Mouse (Mus musculus): Measurements from ENCODE around the gene Odf3b. TPM values are rescaled to one million over a fixed set of nuclear protein-coding genes. Genes with fewer than 3 reads are reported as not detected.

The Odf3b gene
- total RNA-seq (2012; rRNA removed) (not detected in 2 replicates), total RNA-seq (2014; rRNA removed) (not detected in 2 replicates), polyA plus RNA-seq (2012; ENCODE audit: insufficient read length, low read depth) (not detected in 2 replicates)

GRCm38 (mm10) chr15:89378831-89379401, at the start of gene Odf3b:
Gene Odf3b (minus strand): TSS chr15:89379282.
- DNase-seq (ENCODE audit: extremely low read depth) = no peak
- H3K4me3 ChIP-seq (replicated peaks in 1 of 3; ENCODE audit: low read depth in 2 of 3, low read length in 2 of 3, poor library complexity in 1 of 3) = no peak within 1 kb of the TSS

DNA sequence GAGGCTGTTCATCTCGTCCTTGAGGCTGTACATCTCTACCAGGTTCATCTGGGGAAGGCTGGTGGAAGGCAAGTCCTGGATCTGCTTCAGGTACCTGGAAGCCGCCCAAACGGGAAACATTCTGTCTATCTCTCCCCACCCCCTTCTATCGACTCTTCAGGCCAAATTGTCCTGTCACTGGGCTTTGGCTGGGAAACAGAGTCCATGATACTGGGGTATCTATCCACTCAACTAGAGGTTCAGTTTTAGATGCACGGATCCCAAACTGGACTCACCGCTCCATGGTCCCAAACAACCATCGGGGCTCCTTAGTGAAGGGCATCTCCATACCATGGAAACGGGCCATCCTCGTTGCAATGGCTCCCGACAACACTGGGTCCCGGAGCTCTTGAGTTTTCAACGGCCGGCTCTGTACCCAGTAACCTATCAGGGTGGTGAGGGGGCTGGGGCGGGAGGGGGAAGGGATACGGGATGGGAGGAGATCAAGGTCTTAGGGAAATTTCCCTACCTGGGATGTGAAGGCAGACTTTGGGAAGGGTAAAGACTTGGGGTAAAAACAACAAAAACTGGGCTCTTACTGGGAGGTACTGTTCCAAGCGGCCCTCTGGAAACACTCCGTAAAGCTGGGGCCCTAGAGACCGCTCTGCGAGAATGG, 49.2 kb upstream of the Odf3b start:
- peaks cover 0 to 14% of the 10 kb centered on the region in 2 experiments; a peak in 2 of 4 replicates for H3K4me1 ChIP-seq (ENCODE audit: control insufficient read depth in 1 of 2, insufficient read depth in 2 of 2)
- dilution Hi-C loops (cut with MboI; ENCODE audit: extremely low pct_ligation_motif_present, extremely low pct_unique_long_range_greater_than_20kb, low sequenced_read_pairs) = no loop called here
- in situ Hi-C loops (cut with MboI; ENCODE audit: low pct_ligation_motif_present, low pct_unique_long_range_greater_than_20kb, low sequenced_read_pairs) = loop anchor here (10.0 kb wide), 1 partner anchor 353 kb away; the partner anchor contains the start of gene Trabd
- TF ChIP-seq EP300 (IDR thresholded peaks at IDR 0.05; ENCODE audit: low read length) (no peak), MAFK (IDR thresholded peaks at IDR 0.05; ENCODE audit: insufficient replicate concordance, low read length) (no peak), GABPA (IDR thresholded peaks at IDR 0.05; ENCODE audit: insufficient replicate concordance, low read depth, low read length) (no peak), ZNF384 (IDR thresholded peaks at IDR 0.05; ENCODE audit: low read depth, low read length) (no peak), JUN (IDR thresholded peaks at IDR 0.05; ENCODE audit: insufficient read depth, low read depth, low read length) (no peak), MYC (IDR thresholded peaks at IDR 0.05; ENCODE audit: low read depth, low read length) (no peak), UBTF (IDR thresholded peaks at IDR 0.05; ENCODE audit: low read depth, low read length) (no peak), CTCF (conservative IDR thresholded peaks at IDR 0.05 in 1 of 2, IDR thresholded peaks at IDR 0.05 in 1 of 2; ENCODE audit: low read depth in 2 of 2, low read length in 2 of 2) (no peak), KAT2A (IDR thresholded peaks at IDR 0.05; ENCODE audit: insufficient replicate concordance, low read length) (no peak), BHLHE40 (IDR thresholded peaks at IDR 0.05; ENCODE audit: low read depth, low read length) (no peak), POLR2A (IDR thresholded peaks at IDR 0.05; ENCODE audit: low read depth, low read length) (no peak), ZMIZ1 (IDR thresholded peaks at IDR 0.05; ENCODE audit: low read depth, low read length) (no peak)
- H3K27me3 ChIP-seq (replicated peaks) = no peaks in the 10 kb centered on the region
- peaks cover 12% of the 10 kb centered on the region for H3K79me2 ChIP-seq (replicated peaks; ENCODE audit: control insufficient read depth, extremely low read depth, insufficient read depth, poor library complexity, severe bottlenecking)
- H3K36me3 ChIP-seq (replicated peaks in 1 of 2; ENCODE audit: control insufficient read depth in 1 of 2, insufficient read depth in 1 of 2, low read length in 1 of 2) = peaks cover 24 to 49% of the 10 kb centered on the region in 2 experiments
- H3K27ac ChIP-seq (ENCODE audit: insufficient read depth, low read depth) = no peak overlapping the region
- H3K9me3 ChIP-seq (replicated peaks; ENCODE audit: low read length) = no peaks in the 10 kb centered on the region
- peak overlapping the region; percentile 79 to 90 (median 80) for H3K4me3 ChIP-seq (replicated peaks in 1 of 3; ENCODE audit: low read depth in 2 of 3, low read length in 2 of 3, poor library complexity in 1 of 3)
- H3K4me2 ChIP-seq (ENCODE audit: insufficient read depth, low read depth, poor library complexity, severe bottlenecking) = peak overlapping the region; percentile 85
- DNase-seq (ENCODE audit: extremely low read depth) = no peak
- peak overlapping the region; percentile 91; the same call in 1 of the 2 replicates for H3K9ac ChIP-seq (ENCODE audit: insufficient read depth, low read depth)

More at GRCm38 (mm10) chr15:89378831-89379401, at the start of gene Odf3b:
- Histone ChIP-seq H3K27ac (ENCODE audit: insufficient read depth, low read depth) (no peak within 1 kb of the TSS), H3K9me3 (replicated peaks; ENCODE audit: low read length) (peaks cover 13% of the 10 kb centered on the region), H3K4me1 (ENCODE audit: control insufficient read depth in 1 of 2, insufficient read depth in 2 of 2) (peaks cover 0 to 8% of the 10 kb centered on the region in 2 experiments; a peak in 2 of 4 replicates), H3K36me3 (replicated peaks in 1 of 2; ENCODE audit: control insufficient read depth in 1 of 2, insufficient read depth in 1 of 2, low read length in 1 of 2) (no peaks in the 10 kb centered on the region), H3K27me3 (replicated peaks) (peaks cover 16% of the 10 kb centered on the region), H3K9ac (ENCODE audit: insufficient read depth, low read depth) (no peak within 1 kb of the TSS), H3K79me2 (replicated peaks; ENCODE audit: control insufficient read depth, extremely low read depth, insufficient read depth, poor library complexity, severe bottlenecking) (no peaks in the 10 kb centered on the region), H3K4me2 (ENCODE audit: insufficient read depth, low read depth, poor library complexity, severe bottlenecking) (no peak within 1 kb of the TSS)
- in situ Hi-C loops (cut with MboI; ENCODE audit: low pct_ligation_motif_present, low pct_unique_long_range_greater_than_20kb, low sequenced_read_pairs) = no loop called here
- TF ChIP-seq SIN3A (IDR thresholded peaks at IDR 0.05; ENCODE audit: low read length) (no peak), ZMIZ1 (IDR thresholded peaks at IDR 0.05; ENCODE audit: low read depth, low read length) (no peak), SMC3 (IDR thresholded peaks at IDR 0.05; ENCODE audit: low read depth, low read length) (no peak), NRF1 (IDR thresholded peaks at IDR 0.05; ENCODE audit: low read depth, low read length) (no peak), ELF1 (IDR thresholded peaks at IDR 0.05; ENCODE audit: low read depth, low read length) (no peak), MYC (IDR thresholded peaks at IDR 0.05; ENCODE audit: low read depth, low read length) (no peak), PAX5 (IDR thresholded peaks at IDR 0.05; ENCODE audit: low read length) (no peak), ETS1 (conservative IDR thresholded peaks at IDR 0.05; ENCODE audit: low read depth, low read length) (no peak), MAX (IDR thresholded peaks at IDR 0.05; ENCODE audit: low read length) (no peak), ZNF384 (IDR thresholded peaks at IDR 0.05; ENCODE audit: low read depth, low read length) (no peak), POLR2A (IDR thresholded peaks at IDR 0.05; ENCODE audit: low read depth, low read length) (no peak), JUND (conservative IDR thresholded peaks at IDR 0.05; ENCODE audit: low read depth, low read length) (no peak), USF1 (IDR thresholded peaks at IDR 0.05; ENCODE audit: low read depth, low read length) (no peak)
- dilution Hi-C loops (cut with MboI; ENCODE audit: extremely low pct_ligation_motif_present, extremely low pct_unique_long_range_greater_than_20kb, low sequenced_read_pairs) = no loop called here

Measured in CH12.LX (cell line).